Mouse (Mus musculus): ENCODE results near the gene Immp2l.
"Not testable (repeated sequence)": the region's sequence is repeated elsewhere in the genome, so short reads cannot be mapped to it uniquely, and the experiment has no call there.

Gene Immp2l

DNA sequence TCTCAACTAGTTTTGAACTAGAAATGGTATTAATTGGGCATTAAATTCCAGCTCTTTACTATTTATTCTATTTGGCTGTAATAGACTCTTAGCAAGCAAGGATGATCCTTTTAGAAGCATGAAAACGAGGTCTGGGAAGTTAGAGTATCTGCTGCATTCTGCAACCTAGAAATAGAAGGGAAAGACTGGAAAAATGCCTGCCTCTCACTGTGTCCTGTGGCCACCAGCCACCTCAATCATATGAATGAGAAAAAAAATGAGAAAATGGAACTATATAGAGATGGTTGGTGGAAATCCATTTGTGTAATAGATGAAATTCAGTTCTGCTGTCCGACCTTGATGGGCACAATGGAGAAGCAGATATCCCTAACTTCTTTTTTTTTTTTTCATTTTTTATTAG lies 810.8 kb downstream of the Immp2l start:
- DNase-seq (ENCODE audit: low read depth, low spot score): no peak

GRCm38 (mm10) chr12:41838334-41838847 lies 814.5 kb downstream of the Immp2l start:
- DNase-seq (ENCODE audit: low read depth, low spot score): no peak

DNA sequence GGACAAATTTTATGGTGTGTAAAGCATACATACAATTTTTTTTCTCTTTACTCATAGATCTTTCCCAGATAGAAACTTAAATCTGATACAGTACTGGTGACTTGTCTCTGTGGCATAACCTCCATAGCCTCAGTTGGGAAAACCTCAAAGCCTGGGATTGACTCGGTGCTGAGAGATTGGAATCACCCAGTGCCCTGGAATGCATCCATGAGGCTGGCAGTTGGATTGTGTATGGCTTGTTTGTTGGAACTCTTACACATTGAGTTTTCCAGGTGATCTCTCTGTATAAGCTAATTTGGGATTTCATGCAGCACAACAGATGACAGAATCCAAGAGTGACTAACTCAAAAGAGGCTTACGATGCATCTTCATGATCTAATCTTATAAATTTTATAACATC lies 815.4 kb downstream of the Immp2l start:
- DNase-seq (ENCODE audit: low read depth, low spot score): no peak

DNA sequence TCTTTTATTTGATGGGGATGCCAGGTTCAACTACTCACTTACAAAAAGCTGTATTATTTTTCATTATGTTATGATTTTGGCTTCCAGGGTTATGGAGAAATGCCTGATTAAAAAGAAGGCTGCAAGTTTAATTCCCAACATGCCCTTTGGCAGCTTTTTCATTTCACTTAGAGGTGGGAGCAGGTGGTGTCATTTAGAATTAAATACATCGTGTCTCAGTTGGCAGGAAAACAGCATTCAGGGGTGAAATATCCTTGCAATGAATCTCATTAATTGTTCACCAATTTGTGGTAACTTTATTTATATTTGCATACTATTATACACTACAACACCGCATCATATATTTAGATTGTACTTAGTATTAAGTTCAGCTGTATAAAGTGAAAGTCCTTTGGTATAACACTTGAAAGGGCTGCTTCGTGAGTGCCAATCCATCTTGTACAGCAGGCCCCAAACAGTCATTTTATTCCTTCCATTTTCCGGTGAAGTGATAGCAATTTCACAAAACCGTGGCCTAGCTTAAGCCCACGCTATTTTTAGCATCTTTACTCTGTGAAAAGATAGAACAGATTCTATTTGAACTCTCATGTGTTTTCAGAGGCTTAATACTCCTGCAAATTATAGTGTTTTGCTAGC lies 818.9 kb downstream of the Immp2l start:
- no peak for DNase-seq (ENCODE audit: low read depth, low spot score)

DNA sequence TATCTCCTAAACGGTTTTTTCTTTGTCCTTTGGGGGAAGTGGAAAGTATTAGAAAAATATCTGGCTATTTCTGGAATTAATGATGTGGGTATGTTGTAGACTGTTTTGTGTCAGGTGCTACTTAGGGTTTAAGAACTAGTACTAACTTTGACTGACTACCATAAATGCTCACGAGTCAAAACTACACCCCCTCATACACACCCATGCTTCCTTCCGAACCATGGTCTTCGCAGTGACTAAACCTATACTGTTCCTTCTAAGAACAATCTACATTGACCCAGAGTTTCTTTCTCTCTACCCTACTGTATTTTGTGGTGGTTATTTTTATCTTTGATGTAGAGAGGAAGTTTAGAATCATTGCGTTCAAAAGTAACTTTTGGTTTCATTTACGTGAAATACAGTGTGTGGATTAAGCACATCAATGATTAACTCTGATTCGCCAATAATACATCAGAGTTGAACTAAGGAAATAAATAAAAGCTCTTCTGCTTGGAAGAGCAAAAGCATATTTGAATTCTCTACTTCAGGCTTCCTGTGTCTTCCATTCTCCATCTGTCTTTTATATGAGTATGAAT lies 828.1 kb downstream of the Immp2l start:
- no peak for DNase-seq (ENCODE audit: low read depth, low spot score)

GRCm38 (mm10) chr12:41859652-41860051 lies 835.8 kb downstream of the Immp2l start:
- DNase-seq (ENCODE audit: low read depth, low spot score): not testable (repeated sequence)

DNA sequence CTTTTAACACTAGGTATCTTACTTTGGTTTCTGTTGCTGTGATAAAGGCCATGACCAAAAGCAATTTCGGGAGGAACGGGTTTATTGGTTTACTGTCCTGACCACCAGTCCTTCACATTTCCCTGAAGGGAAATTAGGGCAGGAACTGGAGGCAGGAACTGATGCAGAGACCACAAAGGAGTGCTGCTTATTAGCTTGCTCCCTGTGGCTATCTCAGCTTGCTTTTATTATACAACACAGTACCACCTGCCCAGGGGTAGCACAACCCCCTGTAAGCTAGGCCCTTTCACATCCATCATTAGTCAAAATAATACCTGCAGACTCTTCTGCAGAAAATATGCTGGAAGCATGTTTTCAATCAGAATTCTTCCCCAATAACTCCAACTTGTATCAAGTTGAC lies 844.4 kb downstream of the Immp2l start:
- DNase-seq (ENCODE audit: low read depth, low spot score): no peak

GRCm38 (mm10) chr12:41874015-41874414 lies 850.1 kb downstream of the Immp2l start:
- DNase-seq (ENCODE audit: low read depth, low spot score): no peak

- no peak for DNase-seq (ENCODE audit: low read depth, low spot score)
Observed at GRCm38 (mm10) chr12:41877292-41877959, 853.5 kb downstream of the Immp2l start.

GRCm38 (mm10) chr12:41878493-41878892 lies 854.6 kb downstream of the Immp2l start:
- no peak for DNase-seq (ENCODE audit: low read depth, low spot score)

DNA sequence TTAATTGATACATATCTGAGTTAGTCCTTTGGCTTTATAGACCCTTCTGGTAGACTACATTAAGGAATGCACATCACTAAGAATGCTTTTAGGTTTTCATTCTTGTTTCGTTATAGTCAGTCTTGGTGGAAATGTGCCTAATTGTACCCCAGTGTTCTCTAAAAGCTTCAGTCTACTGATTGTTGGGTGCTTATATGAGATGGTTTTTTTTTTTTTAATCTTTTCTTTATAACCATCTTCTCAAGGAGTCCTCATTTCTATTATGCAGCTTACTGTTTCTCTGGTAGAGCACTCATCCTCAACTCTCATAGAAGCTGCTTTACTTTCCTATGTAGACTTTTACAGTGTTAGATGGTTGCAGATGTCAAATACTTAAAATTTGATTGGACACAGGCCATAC lies 855.1 kb downstream of the Immp2l start:
- DNase-seq (ENCODE audit: low read depth, low spot score): no peak

DNA sequence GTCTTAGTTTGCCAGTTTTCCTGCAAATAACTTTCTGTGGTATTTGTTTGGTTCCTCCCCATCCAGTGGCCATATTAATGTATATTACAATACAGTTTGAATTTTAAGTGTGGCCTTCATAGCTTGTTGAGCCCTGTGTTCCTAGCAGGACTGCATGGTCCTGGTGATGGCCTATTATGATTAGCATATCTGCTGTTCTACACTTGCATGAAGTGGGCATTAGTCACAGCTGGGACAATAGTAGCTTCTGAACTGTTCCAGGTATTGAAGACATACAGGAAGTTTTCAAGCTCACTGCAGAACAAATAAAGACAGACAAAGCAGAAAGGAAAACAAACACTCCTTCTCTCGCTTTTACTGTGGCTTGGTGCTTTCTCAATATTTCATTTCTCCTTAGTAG lies 855.5 kb downstream of the Immp2l start:
- DNase-seq (ENCODE audit: low read depth, low spot score): no peak

DNA sequence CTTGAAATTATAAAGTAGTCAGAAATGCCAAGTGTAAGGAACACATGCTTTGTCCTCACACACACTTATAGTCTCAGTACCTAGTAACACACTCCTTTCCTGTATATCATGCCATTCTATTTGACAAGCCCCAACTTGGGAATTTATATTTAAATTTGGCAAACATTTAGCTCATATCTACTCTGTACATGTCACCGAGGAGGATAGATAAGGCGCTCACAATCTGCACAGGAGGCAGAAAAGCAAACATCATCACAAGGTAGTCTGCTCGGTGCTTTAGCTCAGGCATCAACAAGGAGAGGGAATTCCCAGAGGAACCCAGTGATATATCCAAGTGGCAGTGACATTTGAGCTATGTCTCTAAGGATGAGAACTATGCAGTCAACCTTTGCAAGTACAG lies 856.9 kb downstream of the Immp2l start:
- DNase-seq (ENCODE audit: low read depth, low spot score): no peak

- DNase-seq (ENCODE audit: low read depth, low spot score): no peak
Observed at GRCm38 (mm10) chr12:41908011-41908410, 884.1 kb downstream of the Immp2l start.

DNA sequence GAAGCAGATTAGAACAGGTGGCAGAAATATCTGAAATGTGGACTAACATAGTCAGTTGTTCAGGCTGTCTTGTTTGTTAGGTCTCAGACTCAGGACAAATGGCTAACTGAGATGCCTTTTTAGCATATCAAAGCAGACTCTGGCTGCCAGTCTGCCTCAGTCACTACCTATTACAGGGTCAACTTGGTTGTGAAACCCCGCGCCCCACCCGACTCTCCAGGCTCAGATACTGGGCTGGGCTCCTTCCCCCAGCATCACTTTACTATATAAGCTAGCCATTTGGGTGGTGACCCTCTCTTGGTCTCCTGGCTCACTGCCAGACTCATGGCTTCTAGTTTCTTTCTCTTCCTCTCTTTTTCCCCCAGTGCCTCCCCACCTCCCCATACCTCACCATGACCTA lies 887.7 kb downstream of the Immp2l start:
- DNase-seq (ENCODE audit: low read depth, low spot score): peak; percentile 4

- DNase-seq (ENCODE audit: low read depth, low spot score): no peak
Observed at GRCm38 (mm10) chr12:41937751-41938150, 913.9 kb downstream of the Immp2l start.

- no peak for DNase-seq (ENCODE audit: low read depth, low spot score)
Observed at GRCm38 (mm10) chr12:41941853-41942252, 918.0 kb downstream of the Immp2l start.

DNA sequence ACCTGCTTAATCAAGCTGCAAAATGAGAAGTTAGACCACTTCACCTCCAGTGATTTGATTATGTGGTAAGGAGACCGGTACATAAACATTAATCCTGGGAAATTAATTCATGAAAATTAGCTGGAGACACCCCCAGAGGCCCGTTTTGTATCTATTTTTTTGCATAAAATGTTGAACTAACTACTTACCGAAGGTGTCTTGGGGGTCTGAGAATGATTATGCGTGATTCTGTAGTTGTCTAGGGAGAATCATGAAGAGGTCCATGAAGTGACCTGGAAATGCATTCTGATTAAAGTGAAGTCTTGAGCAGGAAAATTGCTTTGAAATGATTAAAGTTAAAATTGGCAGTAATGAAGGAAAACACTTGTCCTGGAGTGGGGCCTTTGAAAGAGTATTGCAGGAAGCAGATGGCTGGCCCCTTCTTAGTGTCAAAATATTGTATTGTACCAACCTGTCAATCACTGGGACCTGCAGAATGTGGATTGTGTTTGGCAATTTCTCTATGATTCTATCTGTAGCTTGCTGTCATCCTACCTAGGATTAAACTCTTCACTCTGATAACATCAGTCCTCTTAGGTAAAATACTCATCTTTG lies 920.3 kb downstream of the Immp2l start:
- no peak for DNase-seq (ENCODE audit: low read depth, low spot score)

DNA sequence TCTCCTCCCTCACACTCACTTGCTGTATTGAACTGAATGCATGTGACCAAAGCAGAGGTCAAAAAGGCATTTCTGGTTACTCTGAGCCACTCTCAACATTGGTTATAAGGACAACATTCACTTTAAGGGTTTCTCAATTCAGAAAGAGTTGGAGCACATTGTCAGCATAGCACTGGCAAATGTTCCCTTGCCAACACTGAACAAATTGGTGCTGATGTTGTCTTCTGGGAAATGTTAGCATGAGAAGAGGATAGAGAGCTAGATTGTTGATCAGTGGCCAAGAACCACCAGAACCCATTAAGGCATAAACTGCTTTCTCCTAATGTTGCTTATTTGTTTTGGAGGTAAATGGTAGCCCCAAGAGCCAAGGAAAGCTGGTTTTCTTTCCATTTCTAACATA lies 922.6 kb downstream of the Immp2l start:
- DNase-seq (ENCODE audit: low read depth, low spot score): no peak

DNA sequence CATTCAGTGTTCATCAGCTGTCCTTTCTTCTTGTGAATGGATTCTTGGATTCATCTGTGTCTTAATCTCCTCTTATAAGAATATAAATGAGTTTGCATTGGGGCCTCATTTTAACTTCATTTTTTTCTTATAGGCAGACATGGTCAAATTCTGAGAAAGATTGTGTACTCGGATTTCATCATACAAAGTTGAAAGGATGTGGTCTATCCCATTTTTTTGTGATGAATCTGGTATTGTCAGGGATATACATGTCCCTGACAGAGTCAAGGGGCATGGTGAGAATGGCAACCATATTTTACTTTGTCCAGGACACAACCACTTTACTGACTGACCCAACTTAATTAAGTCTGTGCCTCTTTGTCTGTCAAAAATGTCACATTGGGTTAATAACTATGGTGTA lies 925.5 kb downstream of the Immp2l start:
- no peak for DNase-seq (ENCODE audit: low read depth, low spot score)

- no peak for DNase-seq (ENCODE audit: low read depth, low spot score)
Observed at GRCm38 (mm10) chr12:41949841-41950241, 926.0 kb downstream of the Immp2l start.

GRCm38 (mm10) chr12:41950726-41951125 lies 926.8 kb downstream of the Immp2l start:
- no peak for DNase-seq (ENCODE audit: low read depth, low spot score)

GRCm38 (mm10) chr12:41961038-41961437 lies 937.1 kb downstream of the Immp2l start:
- no peak for DNase-seq (ENCODE audit: low read depth, low spot score)
